Mouse (Mus musculus) embryo, embryonic 10.5 days (tissue): ENCODE results near the gene Zbtb8b.
"Not testable (repeated sequence)": the region's sequence is repeated elsewhere in the genome, so short reads cannot be mapped to it uniquely, and the experiment has no call there.

ENCODE experiments used
- DNase-seq: peaks from one replicate; pipeline ENCODE4 v3.0.0-alpha.2; 2015; ENCODE audit warnings: low spot score

Gene Zbtb8b

GRCm38 (mm10) chr4:129440340-129441063 lies at the start of gene Zbtb8b:
Zbtb8b (minus strand) TSS chr4:129440853.
- DNase-seq: peak; percentile 78

- DNase-seq: no peak
These were observed 40.4 kb upstream of the Zbtb8b start for GRCm38 (mm10) chr4:129481090-129481489.

DNA sequence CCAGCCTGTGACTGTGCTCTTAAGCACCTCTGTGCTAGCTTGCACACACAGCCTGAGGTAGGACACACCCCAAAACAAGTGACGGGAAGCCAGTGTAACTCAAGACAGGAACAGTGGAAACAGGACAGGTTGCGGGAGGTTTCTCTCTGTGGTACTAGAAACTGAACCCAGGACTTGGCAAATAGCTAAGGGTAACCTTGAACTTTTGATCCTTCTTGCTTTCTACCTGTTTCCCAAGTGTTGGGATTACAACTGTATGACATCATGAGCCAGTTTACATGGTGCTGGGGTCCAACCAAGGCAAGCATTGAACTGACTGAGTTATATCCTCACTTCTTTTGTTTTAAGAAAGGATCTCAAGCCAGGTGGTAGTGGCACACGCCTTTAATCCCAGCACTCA lies 39.2 kb upstream of the Zbtb8b start:
- DNase-seq: no peak

GRCm38 (mm10) chr4:129476047-129476446 lies 35.4 kb upstream of the Zbtb8b start:
- DNase-seq: no peak

DNA sequence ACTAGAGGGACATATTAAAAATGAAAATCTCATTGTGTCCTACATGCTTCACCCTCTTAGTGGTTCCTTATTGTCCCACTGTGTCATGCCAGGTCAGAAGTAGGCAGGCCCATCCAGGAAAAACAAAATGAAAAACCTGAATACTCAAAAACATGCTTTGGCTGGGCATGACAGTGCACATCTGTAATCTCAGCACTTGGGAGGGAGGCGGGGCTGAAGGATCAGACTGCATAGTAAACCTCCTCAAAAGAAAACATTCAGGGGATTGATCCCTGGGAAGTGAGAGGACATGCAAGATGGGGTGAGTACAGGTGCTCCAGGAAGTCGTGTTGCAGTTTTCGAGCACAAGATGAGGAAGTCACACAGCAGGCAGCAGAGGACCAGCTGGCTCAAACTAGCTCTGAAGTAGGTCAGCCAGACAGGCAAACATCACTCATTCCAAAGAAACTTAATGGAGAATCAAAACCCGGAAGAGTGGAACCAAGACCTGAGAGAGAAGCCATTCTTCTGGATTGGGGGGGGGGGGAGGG lies 23.7 kb upstream of the Zbtb8b start:
- no peak for DNase-seq

GRCm38 (mm10) chr4:129463097-129464059 lies 22.7 kb upstream of the Zbtb8b start:
- no peak for DNase-seq

DNA sequence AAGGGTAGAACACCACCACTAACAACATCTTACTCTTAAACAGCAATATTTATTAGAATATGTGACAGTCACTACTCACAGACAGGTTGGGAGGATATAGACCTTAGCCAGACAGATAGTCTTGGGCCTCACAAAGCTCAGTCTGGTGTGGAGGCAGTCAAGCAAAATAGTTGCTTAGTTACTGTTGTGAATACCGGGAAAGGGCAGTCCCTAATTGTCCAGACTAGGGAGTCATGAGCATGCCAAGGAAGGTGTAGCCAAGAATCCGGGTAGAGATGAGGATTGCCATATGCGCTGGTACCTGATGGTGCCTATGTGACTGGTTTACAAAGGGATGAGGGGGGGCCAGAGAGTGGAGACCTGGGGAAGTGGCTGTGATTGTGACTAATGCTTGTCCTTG lies 21.5 kb upstream of the Zbtb8b start:
- no peak for DNase-seq

GRCm38 (mm10) chr4:129461183-129461960 lies 20.7 kb upstream of the Zbtb8b start, which contains the start of gene Bsdc1:
Bsdc1 (plus strand) TSS chr4:129461581.
- DNase-seq: peak; percentile 100

GRCm38 (mm10) chr4:129460827-129461182 lies 20.2 kb upstream of the Zbtb8b start:
- no peak for DNase-seq

DNA sequence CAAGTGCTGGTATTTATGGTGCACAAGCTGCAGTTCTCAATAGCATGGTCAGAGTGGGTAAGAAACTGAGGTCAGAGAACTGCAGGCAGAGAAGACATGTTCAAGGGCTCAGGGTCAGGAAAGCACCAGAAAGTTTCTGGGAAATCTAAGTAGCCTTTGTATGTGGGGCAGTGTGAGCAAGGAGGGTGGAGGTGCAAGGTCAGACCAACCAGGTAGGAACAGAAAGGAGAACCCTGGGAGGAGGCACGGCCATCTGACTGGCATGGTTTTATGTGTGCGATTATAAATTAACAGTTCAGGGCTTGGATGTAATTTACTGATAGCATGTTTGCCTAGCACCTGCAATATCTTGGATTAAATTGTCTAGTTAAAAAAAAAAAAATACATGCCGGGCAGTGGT lies 19.1 kb upstream of the Zbtb8b start:
- DNase-seq: no peak

- DNase-seq: not testable (repeated sequence)
These were observed 16.7 kb upstream of the Zbtb8b start for GRCm38 (mm10) chr4:129457311-129457710.

DNA sequence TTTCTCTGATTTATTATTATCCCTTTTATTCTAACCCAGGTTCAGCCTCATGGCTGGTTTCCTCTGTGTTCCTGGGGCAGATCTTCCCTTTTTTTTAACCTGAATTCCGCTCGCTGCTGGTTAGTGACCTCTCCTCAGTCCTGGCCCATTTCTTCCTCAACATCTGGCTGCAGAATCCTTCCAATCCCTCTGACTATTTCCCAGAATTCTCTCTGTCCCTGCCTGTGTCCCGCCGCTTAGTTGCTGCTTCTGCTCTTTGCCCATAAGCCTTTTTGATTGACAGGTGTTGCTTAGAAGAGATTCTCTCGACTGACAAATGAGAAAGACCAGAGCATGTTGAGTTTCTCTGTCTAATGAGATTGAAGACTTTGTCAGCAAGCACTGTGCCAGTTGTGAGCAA lies 15.5 kb upstream of the Zbtb8b start:
- DNase-seq: no peak

GRCm38 (mm10) chr4:129455265-129455664 lies 14.6 kb upstream of the Zbtb8b start:
- DNase-seq: peak; percentile 96

DNA sequence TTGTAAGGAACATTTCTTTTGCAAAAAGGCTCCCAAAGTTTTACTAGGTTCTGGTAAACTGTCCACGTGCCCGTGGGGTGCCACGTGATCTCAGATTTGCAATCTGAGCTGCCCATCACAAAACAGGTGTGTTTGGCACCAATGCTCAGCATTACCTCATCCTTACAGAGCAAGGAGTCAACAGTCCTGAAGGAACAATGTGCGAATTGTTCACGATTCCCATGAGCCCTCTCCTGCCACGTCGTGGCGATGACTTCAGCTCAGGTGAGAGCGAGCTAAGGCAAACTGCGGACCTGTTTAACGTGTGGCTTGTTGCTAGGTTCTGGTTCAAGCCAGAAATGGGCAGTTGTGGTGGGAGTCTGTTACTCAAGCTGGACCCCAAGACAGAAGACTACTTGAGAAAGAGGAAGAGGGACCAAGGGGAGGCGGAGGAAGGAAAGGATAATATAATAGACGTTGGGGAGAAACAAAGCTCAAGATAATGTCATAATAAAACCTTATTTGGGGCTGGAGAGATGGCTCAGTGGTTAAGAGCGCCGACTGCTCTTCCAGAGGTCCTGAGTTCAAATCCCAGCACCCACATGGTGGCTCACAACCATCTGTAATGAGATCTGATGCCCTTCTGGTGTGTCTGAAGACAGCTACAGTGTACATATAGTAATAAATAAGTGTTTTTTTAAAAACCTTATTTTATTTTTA lies 11.0 kb upstream of the Zbtb8b start:
- no peak for DNase-seq

DNA sequence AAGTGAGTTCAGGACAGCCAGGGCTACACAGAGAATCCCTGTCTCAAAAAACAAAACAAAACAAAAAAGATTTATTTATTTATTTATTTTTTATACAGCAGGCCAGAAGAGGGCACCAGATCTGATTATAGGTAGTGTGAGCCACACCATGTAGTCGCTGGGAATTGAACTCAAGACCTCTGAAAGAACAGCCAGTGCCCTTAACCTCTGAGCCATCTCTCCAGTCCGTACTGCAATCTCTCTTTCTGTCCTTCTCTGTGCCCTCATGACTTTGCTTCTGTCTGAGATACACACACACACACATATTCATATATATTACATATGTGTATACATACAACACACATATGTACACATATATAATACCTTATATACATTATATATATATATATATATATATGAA lies 10.2 kb upstream of the Zbtb8b start:
- DNase-seq: no peak

DNA sequence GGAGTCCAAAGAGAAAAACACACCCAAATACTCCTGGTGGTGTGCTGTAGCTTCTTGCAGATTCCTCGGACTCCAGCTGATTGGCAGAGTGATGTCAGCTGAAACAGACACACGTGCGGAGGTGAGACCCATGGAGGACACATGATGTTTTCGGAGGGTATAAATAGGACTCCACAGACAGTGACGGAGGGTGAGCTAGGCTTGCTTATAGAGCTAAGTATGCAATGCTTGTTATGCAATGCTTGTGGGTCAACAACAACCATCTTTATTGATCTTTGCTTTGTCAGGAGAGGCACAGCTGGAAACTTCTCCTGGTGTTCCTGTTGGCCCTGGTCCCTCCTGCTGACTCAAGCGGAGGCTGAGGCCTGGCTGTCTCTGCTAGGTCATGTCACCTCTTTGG lies 8.1 kb upstream of the Zbtb8b start:
- no peak for DNase-seq

DNA sequence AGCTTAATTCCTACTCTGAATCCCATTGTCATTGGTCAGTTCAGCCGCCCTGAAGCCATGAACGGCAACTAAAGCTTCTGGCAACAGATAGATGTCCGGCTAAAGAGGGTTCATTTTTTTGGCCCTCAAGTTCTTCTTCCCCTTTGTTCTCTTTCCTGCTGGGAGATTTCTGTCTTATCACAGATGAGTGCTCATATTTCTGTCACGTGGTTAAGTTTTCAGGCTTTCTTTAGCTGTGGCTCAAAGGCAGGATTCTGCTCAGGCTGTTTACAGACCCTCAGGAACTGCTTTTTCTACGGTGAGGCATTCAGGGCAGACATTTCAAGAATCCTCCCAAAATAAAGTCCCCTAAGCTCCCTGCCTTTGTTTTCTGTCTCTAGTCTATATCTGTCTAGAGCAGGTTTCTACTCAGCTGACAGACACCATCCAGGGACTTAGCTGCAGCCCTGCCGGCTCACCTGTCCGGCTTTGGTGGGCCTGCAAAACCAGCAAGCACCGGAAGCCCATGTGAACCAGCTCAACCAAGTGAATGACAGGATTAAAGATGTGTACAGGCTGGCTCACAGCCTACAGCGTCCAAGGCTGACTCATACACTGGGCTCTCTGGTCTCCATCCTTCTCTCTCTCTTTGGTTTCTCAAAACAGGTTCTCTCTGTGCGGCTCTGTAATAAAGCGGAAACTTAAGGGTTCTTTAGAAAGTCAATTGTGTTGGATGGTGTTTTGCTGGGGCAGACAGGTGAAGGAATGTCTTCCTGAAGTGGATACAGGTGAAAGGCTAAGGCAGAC lies 7.3 kb upstream of the Zbtb8b start:
- no peak for DNase-seq

DNA sequence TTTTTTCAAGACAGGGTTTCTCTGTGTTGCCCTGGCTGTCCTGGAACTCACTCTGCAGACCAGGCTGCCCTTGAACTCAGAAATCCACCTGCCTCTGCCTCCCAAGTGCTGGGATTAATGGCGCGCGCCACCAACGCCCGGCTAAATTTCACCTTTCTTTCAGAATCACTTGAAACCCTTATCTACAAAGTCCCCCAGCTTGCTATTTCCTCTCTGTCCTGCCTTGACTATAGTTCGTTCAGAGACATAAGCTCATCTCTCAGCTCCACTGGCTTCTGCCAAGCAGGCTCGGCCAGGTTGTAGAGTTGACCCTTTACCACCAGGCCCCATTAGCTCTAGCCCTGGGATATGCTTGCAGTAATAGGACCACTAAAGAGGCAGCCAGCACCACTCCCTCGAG lies 6.7 kb upstream of the Zbtb8b start:
- DNase-seq: no peak

- DNase-seq: no peak
These were observed 492 bp upstream of the Zbtb8b start for GRCm38 (mm10) chr4:129441145-129441544.

DNA sequence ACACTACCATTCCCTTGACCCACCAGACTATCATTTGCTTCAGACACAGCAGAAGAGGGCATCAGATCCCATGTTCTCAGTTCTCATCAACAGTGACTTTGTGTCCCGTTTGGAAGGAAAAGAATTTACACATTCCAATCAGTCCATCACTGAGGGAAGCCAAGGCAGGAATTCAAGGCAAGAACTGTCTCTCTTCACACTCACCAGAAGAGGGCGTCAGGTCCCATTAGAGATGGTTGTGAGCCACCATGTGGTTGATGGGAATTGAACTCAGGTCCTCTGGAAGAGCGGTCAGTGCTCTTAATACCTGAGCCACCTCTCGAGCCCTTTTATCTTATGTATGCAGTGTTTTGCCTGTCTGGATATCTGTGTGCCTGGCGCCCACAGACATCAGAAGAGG lies 22.3 kb downstream of the Zbtb8b start:
- no peak for DNase-seq

GRCm38 (mm10) chr4:129416478-129416877 lies 24.2 kb downstream of the Zbtb8b start:
- DNase-seq: no peak
